ENCODE assay signal across 37 mouse cellular contexts in genomic region chr10:116078636-116079035, GRCm38 (mm10). TPM values are rescaled to one million over a fixed set of nuclear protein-coding genes. Genes with fewer than 3 reads are reported as not detected.
"Had no signal": no experiment of that assay in that cellular context is flagged by ENCODE, and none has a peak within 500 bp of the region (broad histone marks: within the 10 kb centered on the region; RNA-seq: fewer than 3 reads in every experiment).

No protein-coding gene starts in this region.

- ATAC-seq: hindbrain, embryonic 16.5 days; inflammation-experienced regulatory T-cells, adult 6 months; intestine, embryonic 15.5 days; intestine, postnatal 0 days had no signal

- H3K9me3 ChIP-seq: heart, embryonic 10.5 days; heart, embryonic 12.5 days; hindbrain, embryonic 13.5 days; intestine, embryonic 15.5 days; limb, embryonic 10.5 days; limb, embryonic 12.5 days; liver, embryonic 13.5 days had no signal

- H3K27ac ChIP-seq: gastrocnemius, adult 2 months; heart, embryonic 10.5 days; hindbrain, embryonic 13.5 days; intestine, embryonic 15.5 days; layer of hippocampus, adult 2 months; left cerebral cortex, adult 2 months; limb, embryonic 10.5 days; limb, embryonic 12.5 days; liver, embryonic 13.5 days had no signal

- DNase-seq: gastrocnemius, adult 2 months; gastrocnemius, postnatal 10 days; gastrocnemius, postnatal 25 days; heart, adult 18-20 months; heart, postnatal 10 days; heart, postnatal 4 days; kidney, adult 18-20 months; kidney, adult 8-10 months; kidney, postnatal 10 days; kidney, postnatal 25 days; kidney, postnatal 4 days; liver, embryonic 13.5 days had no signal

- H3K4me1 ChIP-seq: heart, embryonic 10.5 days; heart, embryonic 12.5 days; intestine, embryonic 15.5 days; limb, embryonic 10.5 days; limb, embryonic 12.5 days; liver, embryonic 13.5 days had no signal

- H3K9ac ChIP-seq: heart, embryonic 12.5 days; hindbrain, embryonic 13.5 days; intestine, embryonic 15.5 days; limb, embryonic 12.5 days; liver, embryonic 13.5 days had no signal

- H3K27me3 ChIP-seq: heart, embryonic 12.5 days; hindbrain, embryonic 13.5 days; intestine, embryonic 15.5 days; limb, embryonic 12.5 days; liver, embryonic 13.5 days had no signal

- H3K36me3 ChIP-seq: heart, embryonic 10.5 days; heart, embryonic 12.5 days; hindbrain, embryonic 13.5 days; intestine, embryonic 15.5 days; limb, embryonic 10.5 days; limb, embryonic 12.5 days; liver, embryonic 13.5 days had no signal

- H3K4me3 ChIP-seq: gastrocnemius, adult 2 months; heart, embryonic 10.5 days; heart, embryonic 12.5 days; hindbrain, embryonic 13.5 days; intestine, embryonic 15.5 days; layer of hippocampus, adult 2 months; left cerebral cortex, adult 2 months; limb, embryonic 10.5 days; limb, embryonic 12.5 days; liver, embryonic 13.5 days had no signal

- H3K4me2 ChIP-seq: heart, embryonic 12.5 days; hindbrain, embryonic 13.5 days; intestine, embryonic 15.5 days; limb, embryonic 12.5 days; liver, embryonic 13.5 days had no signal

RNA-seq across cellular contexts. Expression of gene 4933416C03Rik, which starts 35.1 kb away (rescaled TPM):
- total RNA-seq: gastrocnemius, adult 2 months; gastrocnemius, postnatal 10 days; gastrocnemius, postnatal 25 days; gastrocnemius, postnatal 4 days; granulocyte monocyte progenitor cell, adult 5-6 weeks; heart, adult 18-20 months; heart, adult 8-10 months; heart, postnatal 10 days; heart, postnatal 25 days; heart, postnatal 4 days; layer of hippocampus, adult 2 months; layer of hippocampus, postnatal 10 days; layer of hippocampus, postnatal 25 days; left cerebral cortex, adult 2 months; left cerebral cortex, postnatal 14 days; left cerebral cortex, postnatal 36 days had no signal
- polyA plus RNA-seq: frontal cortex, adult 2 months; heart, embryonic 10.5 days; heart, embryonic 12.5 days; heart, embryonic 14.5 days; heart, embryonic 16.5 days; hindbrain, embryonic 13.5 days; intestine, embryonic 15.5 days; intestine, postnatal 0 days; kidney, embryonic 14.5 days; kidney, embryonic 16.5 days; limb, embryonic 10.5 days; limb, embryonic 12.5 days; limb, embryonic 14.5 days; liver, embryonic 13.5 days had no signal
